Mouse (Mus musculus): ENCODE data around the gene Acox3. TPM values are rescaled to one million over a fixed set of nuclear protein-coding genes. Genes with fewer than 3 reads are reported as not detected.

The Acox3 gene
- 32.6 TPM for polyA plus RNA-seq (2017; shearing (Covaris generic))

GRCm38 (mm10) chr5:35582445-35583220, at the start of gene Acox3:
Gene Acox3 (plus strand): TSS chr5:35583040.

GRCm38 (mm10) chr5:35574653-35575599, 7.9 kb upstream of the Acox3 start, which contains the start of gene Trmt44:
Gene Trmt44 (minus strand): TSS chr5:35575070.

Other genes with a start within 250 kb of the Acox3 start
- gene Hmx1, start 193.9 kb upstream of the Acox3 start, polyA plus RNA-seq (2017; shearing (Covaris generic)): not detected
- not detected for gene Cpz, start 57.3 kb upstream of the Acox3 start, polyA plus RNA-seq (2017; shearing (Covaris generic))
- 2.9 TPM for gene Trmt44, start 8.0 kb upstream of the Acox3 start, polyA plus RNA-seq (2017; shearing (Covaris generic))
- gene Htra3, start 96.7 kb downstream of the Acox3 start, polyA plus RNA-seq (2017; shearing (Covaris generic)): 0.20 TPM
- gene Sh3tc1, start 156.9 kb downstream of the Acox3 start, polyA plus RNA-seq (2017; shearing (Covaris generic)): 0.22 TPM
- 6.0 TPM for gene Ablim2, start 174.8 kb downstream of the Acox3 start, polyA plus RNA-seq (2017; shearing (Covaris generic))

Data from effector memory CD4-positive, alpha-beta T cell, adult 7 months (primary cell).